Mouse (Mus musculus) kidney, adult 18-20 months (tissue): Measurements from ENCODE around the gene Jag1.

Experiments
- DNase-seq: peaks from one replicate; pipeline ENCODE4 v3.0.0; 2021

The Jag1 gene

GRCm38 (mm10) chr2:137098269-137099035 lies 18.0 kb downstream of the Jag1 start:
- no peak for DNase-seq

- DNase-seq = no peak
Measured at GRCm38 (mm10) chr2:137096981-137097460, 19.4 kb downstream of the Jag1 start.

GRCm38 (mm10) chr2:137094301-137094700 lies 22.1 kb downstream of the Jag1 start:
- no peak for DNase-seq

GRCm38 (mm10) chr2:137093298-137093630 lies 23.2 kb downstream of the Jag1 start:
- DNase-seq = no peak

GRCm38 (mm10) chr2:137092523-137093297 lies 23.7 kb downstream of the Jag1 start:
- DNase-seq = no peak

- DNase-seq = no peak
Measured at GRCm38 (mm10) chr2:137091766-137092522, 24.5 kb downstream of the Jag1 start.

GRCm38 (mm10) chr2:137087705-137088104 lies 28.7 kb downstream of the Jag1 start:
- DNase-seq = no peak

GRCm38 (mm10) chr2:137086621-137087395 lies 29.6 kb downstream of the Jag1 start:
- no peak for DNase-seq

GRCm38 (mm10) chr2:137085257-137085656 lies 31.2 kb downstream of the Jag1 start:
- no peak for DNase-seq

GRCm38 (mm10) chr2:137082896-137083620 lies 33.4 kb downstream of the Jag1 start:
- peak; percentile 32 for DNase-seq

- DNase-seq = no peak
Measured at GRCm38 (mm10) chr2:137081001-137081400, 35.4 kb downstream of the Jag1 start.

- DNase-seq = peak; percentile 38
Measured at GRCm38 (mm10) chr2:137080468-137080867, 36.0 kb downstream of the Jag1 start.

- DNase-seq = peak; percentile 40
Measured at GRCm38 (mm10) chr2:137079721-137080320, 36.6 kb downstream of the Jag1 start.

GRCm38 (mm10) chr2:137078771-137079170 lies 37.7 kb downstream of the Jag1 start:
- no peak for DNase-seq

- DNase-seq = no peak
Measured at GRCm38 (mm10) chr2:137074313-137074620, 42.2 kb downstream of the Jag1 start.

- DNase-seq = peak; percentile 2
Measured at GRCm38 (mm10) chr2:137073473-137074312, 42.8 kb downstream of the Jag1 start.

GRCm38 (mm10) chr2:137067479-137068110 lies 48.8 kb downstream of the Jag1 start:
- no peak for DNase-seq

GRCm38 (mm10) chr2:137064513-137064912 lies 51.9 kb downstream of the Jag1 start:
- DNase-seq = no peak

GRCm38 (mm10) chr2:137063829-137064228 lies 52.6 kb downstream of the Jag1 start:
- DNase-seq = no peak

- DNase-seq = no peak
Measured at GRCm38 (mm10) chr2:137049906-137050305, 66.5 kb downstream of the Jag1 start.
